Mouse (Mus musculus) adrenal gland, postnatal 36 days (tissue): ENCODE measurements around the gene Klc2. TPM values are rescaled to one million over a fixed set of nuclear protein-coding genes. Genes with fewer than 3 reads are reported as not detected.

ENCODE experiments used
- total RNA-seq, 2 experiments: library from RNA; stranded (reverse); gene quantifications; 2 replicates each; pipeline ENCODE4 v1.2.3; 2021

Gene Klc2
- total RNA-seq, 2 experiments from 2014 or later = 44.3 to 48.4 TPM

Other genes with a start within 250 kb of the Klc2 start
- gene Actn3, start 240.7 kb downstream of the Klc2 start, total RNA-seq = under 1 TPM; 0.53 to 0.66 TPM
- gene Zdhhc24, start 239.9 kb downstream of the Klc2 start, total RNA-seq = 10 to 100 TPM; 21.3 to 21.9 TPM
- gene Bbs1, start 211.9 kb downstream of the Klc2 start, total RNA-seq = 1 to 10 TPM; 9.1 to 9.2 TPM
- gene Dpp3, start 190.3 kb downstream of the Klc2 start, total RNA-seq = 100 to 1,000 TPM in 1 of 2 experiments, 10 to 100 TPM in 1; 86.1 to 110 TPM
- 1 to 10 TPM; 7.7 to 8.2 TPM for gene Peli3, start 175.4 kb downstream of the Klc2 start, total RNA-seq
- 10 to 100 TPM; 56.7 to 59.1 TPM for gene Mrpl11, start 156.4 kb downstream of the Klc2 start, total RNA-seq
- gene Npas4, start 128.2 kb downstream of the Klc2 start, total RNA-seq = under 1 TPM; 0.20 to 0.40 TPM
- gene Slc29a2, start 94.7 kb downstream of the Klc2 start, total RNA-seq = 1 to 10 TPM; 4.5 to 5.3 TPM
- gene B4gat1, start 79.7 kb downstream of the Klc2 start, total RNA-seq = 10 to 100 TPM; 27.8 to 43.5 TPM
- gene AC124502.3, start 79.7 kb downstream of the Klc2 start, total RNA-seq = 1 to 10 TPM in 1 of 2 experiments, under 1 TPM in 1; 0.99 to 2.3 TPM
- 10 to 100 TPM; 26.7 to 29.9 TPM for gene Brms1, start 77.2 kb downstream of the Klc2 start, total RNA-seq
- gene Rin1, start 68.1 kb downstream of the Klc2 start, total RNA-seq = 1 to 10 TPM; 3.5 to 3.6 TPM
- 10 to 100 TPM; 13.7 to 21.2 TPM for gene Cd248, start 50.5 kb downstream of the Klc2 start, total RNA-seq
- gene Tmem151a, start 33.0 kb downstream of the Klc2 start, total RNA-seq = 1 to 10 TPM; 1.7 TPM
- gene Yif1a, start 30.0 kb downstream of the Klc2 start, total RNA-seq = 10 to 100 TPM; 70.6 to 73.8 TPM
- 1 to 10 TPM; 1.2 to 1.4 TPM for gene Cnih2, start 20.0 kb downstream of the Klc2 start, total RNA-seq
- 100 to 1,000 TPM; 165 to 190 TPM for gene Rab1b, start 11.5 kb downstream of the Klc2 start, total RNA-seq
- gene Pacs1, start 154.6 kb upstream of the Klc2 start, total RNA-seq = 10 to 100 TPM; 15.6 to 23.6 TPM
- 100 to 1,000 TPM; 165 to 171 TPM for gene Sf3b2, start 176.9 kb upstream of the Klc2 start, total RNA-seq
- not detected for gene Gal3st3, start 179.8 kb upstream of the Klc2 start, total RNA-seq
- not detected for gene Catsper1, start 217.2 kb upstream of the Klc2 start, total RNA-seq
- gene Cst6, start 231.0 kb upstream of the Klc2 start, total RNA-seq = 1 to 10 TPM; 2.1 to 2.5 TPM
- gene Eif1ad, start 248.2 kb upstream of the Klc2 start, total RNA-seq = 10 to 100 TPM; 24.4 to 26.1 TPM
- gene Banf1, start 248.6 kb upstream of the Klc2 start, total RNA-seq = 100 to 1,000 TPM; 152 to 165 TPM